Mouse (Mus musculus): ENCODE results near the gene Cfap61.

Cfap61 gene

GRCm38 (mm10) chr2:146257609-146258008, 323.0 kb downstream of the Cfap61 start:
- DNase-seq (ENCODE audit: low spot score in 2 of 2): no peak

GRCm38 (mm10) chr2:146258736-146259469, 324.3 kb downstream of the Cfap61 start:
- DNase-seq (ENCODE audit: low spot score in 2 of 2): no peak

- no peak for DNase-seq (ENCODE audit: low spot score in 2 of 2)
These were observed 325.4 kb downstream of the Cfap61 start for GRCm38 (mm10) chr2:146259787-146260560.

DNA sequence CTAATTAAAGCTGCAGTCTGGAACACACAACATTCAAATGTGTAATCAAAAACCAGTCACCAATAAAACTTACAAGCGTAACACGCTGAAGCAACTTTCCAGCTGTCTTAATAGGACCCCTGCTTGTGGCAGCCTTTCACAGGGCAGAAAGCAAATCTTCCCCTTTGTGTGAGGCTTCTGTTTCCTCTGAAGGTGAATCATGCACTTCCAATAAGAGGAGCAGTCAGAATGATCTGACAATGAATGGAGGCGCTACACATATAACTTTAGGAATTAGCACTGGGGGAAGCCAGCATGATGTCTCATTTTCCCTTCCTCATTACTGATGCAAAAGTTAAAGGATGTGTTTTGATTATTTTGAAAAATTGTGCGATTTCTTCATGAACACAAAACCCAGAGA, 326.6 kb downstream of the Cfap61 start:
- DNase-seq (ENCODE audit: low spot score in 2 of 2): no peak

DNA sequence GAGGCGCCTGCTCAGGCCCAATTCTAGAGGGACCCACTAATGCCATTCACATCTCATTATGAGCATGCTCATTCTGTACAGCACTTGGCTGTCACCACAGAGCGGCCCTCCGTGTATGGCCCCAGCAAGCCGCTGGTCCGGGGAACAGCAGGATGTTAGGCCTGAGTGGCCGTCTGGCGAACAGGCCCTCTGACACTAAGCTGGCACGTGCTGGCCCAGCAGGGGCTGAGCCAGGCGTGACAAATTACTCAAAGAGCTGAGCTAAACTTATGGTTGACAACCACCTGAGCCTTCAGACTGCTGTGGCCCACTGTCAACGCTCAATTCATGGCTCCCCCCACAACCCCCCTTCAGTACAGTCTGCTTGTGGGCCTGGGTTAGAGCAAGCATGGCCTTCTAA, 327.6 kb downstream of the Cfap61 start:
- DNase-seq (ENCODE audit: low spot score in 2 of 2): peak in 1 of 2 experiments; percentile 17

GRCm38 (mm10) chr2:146262966-146263365, 328.4 kb downstream of the Cfap61 start:
- DNase-seq (ENCODE audit: low spot score in 2 of 2): no peak

Measured in frontal cortex, postnatal 14 days (tissue).